Mouse (Mus musculus): ENCODE results near the gene Adamts3.

Adamts3 gene

DNA sequence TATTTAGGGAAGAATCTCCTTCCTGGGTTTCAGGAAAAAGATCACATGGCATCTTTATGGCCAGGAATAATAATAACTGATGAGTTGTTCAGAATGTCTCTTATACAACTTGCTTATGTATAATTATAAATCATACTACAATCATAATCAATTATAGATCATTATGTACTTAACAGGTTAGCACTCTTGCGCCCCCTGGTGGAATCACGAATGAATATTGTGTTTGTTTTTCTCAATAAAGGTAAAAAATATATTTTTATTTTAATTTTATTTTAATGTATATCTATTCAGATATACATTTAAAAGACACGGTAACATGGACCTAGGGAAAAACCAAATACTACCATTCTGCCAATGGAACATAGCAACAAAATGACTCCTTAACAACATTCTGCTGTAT lies 63.6 kb downstream of the Adamts3 start:
- in situ Hi-C loops (cut with MboI; ENCODE audit: unreplicated experiment in 2 of 2) = no loop called here

GRCm38 (mm10) chr5:89816610-89817009 lies 66.5 kb downstream of the Adamts3 start:
- in situ Hi-C loops (cut with MboI; ENCODE audit: unreplicated experiment in 2 of 2) = no loop called here

DNA sequence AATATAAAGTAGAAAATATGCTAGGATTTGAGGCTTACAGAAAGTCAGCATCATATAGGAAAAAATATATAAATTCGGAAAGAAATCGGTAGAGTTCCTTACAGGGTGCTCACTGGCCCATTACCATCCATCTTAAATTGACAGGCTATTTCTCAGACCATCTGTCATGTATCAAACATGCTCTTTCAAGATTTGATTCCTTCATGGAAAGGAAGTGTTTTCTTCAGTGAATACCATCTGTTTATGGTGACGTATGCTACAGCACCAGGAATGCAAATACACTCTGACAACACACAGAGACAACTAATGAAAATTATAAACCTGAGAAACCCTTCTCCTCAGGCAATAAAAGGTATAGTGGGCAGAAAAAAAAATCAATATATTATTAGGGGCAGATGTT lies 68.6 kb downstream of the Adamts3 start:
- in situ Hi-C loops (cut with MboI; ENCODE audit: unreplicated experiment in 2 of 2) = no loop called here

GRCm38 (mm10) chr5:89800181-89800816 lies 82.8 kb downstream of the Adamts3 start:
- in situ Hi-C loops (cut with MboI; ENCODE audit: unreplicated experiment in 2 of 2) = no loop called here

DNA sequence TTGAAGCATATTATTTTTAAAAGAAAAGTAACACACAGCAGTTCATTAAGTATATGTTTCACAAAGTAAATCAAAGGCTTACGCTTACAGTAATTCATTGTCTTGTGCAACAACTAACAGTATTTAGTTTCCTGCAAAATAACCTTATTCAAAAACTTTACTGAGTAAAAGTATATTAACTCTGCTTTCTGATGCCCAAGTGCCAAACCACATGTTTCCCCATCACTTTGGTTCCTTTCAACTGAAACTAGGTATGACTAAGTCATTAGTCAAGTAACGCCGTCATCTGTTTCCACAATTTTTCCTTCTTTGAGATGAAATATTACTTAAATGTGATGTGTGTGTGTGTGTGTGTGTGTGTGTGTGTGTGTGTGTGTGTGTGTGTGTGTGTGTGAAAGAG lies 89.4 kb downstream of the Adamts3 start:
- in situ Hi-C loops (cut with MboI; ENCODE audit: unreplicated experiment in 2 of 2) = no loop called here

- in situ Hi-C loops (cut with MboI; ENCODE audit: unreplicated experiment in 2 of 2) = no loop called here
These were observed 98.5 kb downstream of the Adamts3 start for GRCm38 (mm10) chr5:89784635-89785034.

- in situ Hi-C loops (cut with MboI; ENCODE audit: unreplicated experiment in 2 of 2) = no loop called here
These were observed 103.3 kb downstream of the Adamts3 start for GRCm38 (mm10) chr5:89779823-89780222.

DNA sequence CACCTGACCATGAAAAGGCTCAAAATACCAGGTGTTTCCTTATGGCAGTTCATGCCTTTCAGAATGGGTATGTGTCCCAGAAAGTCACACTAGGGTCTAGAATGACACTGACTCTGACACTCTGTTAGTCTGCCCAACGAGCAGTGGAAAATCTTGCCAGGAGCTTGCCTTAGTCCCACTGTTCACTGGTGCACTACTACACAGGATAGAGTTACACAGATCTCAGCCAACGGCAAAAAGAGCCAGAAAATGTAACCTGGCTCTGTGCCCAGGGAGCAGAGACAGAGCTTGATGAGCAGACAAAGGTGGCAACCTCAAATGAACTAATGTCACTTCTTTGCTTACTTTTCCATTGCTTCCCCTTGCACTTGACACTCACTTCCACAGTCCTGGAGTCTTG lies 104.5 kb downstream of the Adamts3 start:
- in situ Hi-C loops (cut with MboI; ENCODE audit: unreplicated experiment in 2 of 2) = no loop called here

DNA sequence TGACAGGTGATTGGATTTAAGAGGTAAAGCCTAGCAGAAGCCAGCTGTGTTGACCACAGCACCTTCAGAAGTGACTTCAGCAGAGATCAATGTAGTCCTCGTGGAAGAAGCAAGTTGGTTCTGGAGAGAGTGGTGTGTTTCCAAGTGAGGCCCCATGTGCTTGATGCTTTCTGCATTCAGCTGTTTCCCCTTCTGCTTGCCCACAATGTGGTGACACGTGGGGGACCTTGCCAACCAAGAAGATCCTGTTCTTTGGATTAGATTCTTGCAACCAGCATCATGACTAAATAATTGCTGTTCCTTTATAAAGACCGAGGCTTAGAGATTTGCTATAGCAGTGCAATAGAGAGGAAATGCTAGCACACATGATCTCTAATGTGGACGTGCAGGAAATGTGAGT lies 105.7 kb downstream of the Adamts3 start:
- in situ Hi-C loops (cut with MboI; ENCODE audit: unreplicated experiment in 2 of 2) = no loop called here

DNA sequence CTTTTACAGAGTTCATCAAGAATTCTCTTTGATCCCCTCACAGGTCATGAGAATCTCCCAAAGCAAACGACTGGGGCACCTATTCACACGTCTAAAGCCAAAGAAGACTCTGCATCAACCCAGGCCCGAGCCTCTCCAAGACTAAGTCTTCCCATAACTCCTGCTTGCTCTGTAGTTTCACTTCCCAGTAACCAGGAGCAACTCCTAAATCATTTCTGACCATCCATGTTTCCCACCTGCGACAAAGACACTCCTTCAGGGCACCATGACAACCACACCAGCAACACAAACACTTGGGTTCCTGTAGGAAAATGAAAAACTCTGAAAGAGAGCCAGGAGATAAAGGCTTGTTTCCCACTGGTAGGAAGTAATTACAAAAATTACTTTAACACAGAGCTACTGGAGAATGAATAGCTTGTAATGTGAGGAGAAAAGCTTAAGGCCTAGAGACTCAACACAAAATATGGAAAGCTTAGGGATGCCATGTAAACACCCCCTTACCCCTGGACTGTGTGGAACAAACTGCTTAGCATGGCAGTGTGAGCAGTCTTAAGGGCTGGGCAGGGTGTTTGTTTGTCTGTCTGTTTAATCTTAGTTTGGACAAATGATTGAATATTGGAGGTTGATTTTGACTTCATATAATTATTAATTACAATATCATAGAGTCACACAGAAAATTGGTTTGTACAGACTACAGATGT lies 112.3 kb downstream of the Adamts3 start:
- in situ Hi-C loops (cut with MboI; ENCODE audit: unreplicated experiment in 2 of 2) = no loop called here

DNA sequence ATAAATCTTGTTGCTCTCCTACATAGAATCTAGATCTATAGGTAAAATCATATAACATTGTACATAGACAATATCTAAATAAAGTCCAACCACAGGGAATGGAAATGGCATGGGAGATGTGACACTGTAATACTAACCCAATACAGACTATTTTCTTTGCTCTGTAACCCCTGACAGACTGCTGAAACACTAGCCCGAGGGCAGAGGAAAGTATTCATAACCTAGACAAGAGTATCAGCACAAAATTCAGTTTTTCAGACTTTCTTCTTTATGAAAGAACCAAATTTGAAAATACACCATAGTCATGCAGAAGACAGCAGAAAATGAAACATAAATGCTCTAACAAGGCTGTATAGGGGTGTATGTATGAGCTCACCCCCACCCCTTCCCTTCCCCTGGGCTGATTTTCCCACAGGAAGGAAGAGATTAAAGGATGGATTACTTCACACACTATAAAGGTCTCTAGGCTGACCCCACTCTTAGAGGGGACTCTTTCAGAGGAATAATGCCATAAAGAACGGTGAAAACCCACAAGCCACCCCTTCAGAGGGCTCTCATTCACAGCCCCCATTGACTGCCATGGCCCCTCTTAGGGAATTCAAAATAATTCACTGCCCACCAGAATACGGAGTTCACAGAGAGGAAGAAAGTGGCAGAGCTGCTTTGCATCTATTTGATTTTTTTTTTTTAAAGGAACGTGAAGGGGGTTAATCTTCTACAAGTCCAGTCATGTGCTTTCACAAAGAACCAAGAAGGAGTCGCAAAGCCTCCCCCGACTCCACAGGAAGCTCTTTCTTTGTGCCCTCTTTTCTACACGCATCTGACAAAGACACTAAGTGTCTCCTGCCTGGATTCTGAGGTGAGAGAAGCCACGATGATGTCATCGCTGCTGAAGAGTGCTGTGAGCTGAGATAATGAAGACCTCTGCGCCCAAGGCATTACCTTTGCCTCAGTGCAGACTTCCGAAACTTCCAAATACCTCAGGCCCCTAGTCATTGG lies 119.6 kb downstream of the Adamts3 start:
- in situ Hi-C loops (cut with MboI; ENCODE audit: unreplicated experiment in 2 of 2) = no loop called here

GRCm38 (mm10) chr5:89760368-89760767 lies 122.8 kb downstream of the Adamts3 start:
- in situ Hi-C loops (cut with MboI; ENCODE audit: unreplicated experiment in 2 of 2) = no loop called here

DNA sequence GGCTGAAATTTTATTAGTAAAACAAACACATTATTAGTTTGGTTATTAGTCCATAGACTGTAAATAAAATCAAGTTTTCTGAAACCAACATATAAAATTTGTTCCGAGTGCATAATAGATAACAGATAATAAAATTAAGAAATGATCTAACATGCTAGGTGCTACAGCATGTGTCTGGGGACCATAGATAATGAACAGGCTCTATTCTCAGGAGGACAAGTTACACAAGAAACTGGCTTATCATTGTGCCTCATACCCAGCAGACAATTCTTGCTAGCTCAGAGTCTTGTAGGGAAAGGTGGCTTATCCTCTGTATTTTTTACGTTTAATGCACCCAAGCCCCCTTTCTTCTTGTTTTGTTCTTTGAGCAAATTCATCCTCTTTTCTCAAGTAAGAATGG lies 131.3 kb downstream of the Adamts3 start:
- in situ Hi-C loops (cut with MboI; ENCODE audit: unreplicated experiment in 2 of 2) = no loop called here

- in situ Hi-C loops (cut with MboI; ENCODE audit: unreplicated experiment in 2 of 2) = no loop called here
These were observed 134.8 kb downstream of the Adamts3 start for GRCm38 (mm10) chr5:89748185-89748884.

DNA sequence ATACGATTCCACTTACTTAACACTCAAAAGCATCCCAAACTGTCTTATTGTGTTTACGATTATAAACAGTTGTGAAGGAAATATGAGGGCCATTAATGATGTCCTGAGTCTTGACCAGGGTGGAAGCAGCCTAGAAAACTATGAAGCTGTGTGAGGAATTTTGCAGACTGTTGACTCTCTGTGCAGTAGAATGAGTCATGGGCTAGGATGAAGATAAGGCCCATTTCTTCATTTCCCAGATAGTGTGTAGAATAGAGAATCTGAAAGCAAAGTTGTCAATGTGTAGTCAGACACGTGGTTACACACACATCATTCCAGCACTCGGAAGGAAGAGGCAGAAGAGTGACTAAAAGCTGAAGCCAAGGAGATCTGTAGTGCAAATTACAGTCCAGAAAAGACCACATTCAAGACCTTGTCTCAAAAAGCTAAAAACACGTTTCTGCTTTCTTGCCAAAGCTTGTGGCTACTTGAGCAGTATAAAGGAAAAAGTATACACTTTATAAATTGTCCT lies 135.9 kb downstream of the Adamts3 start:
- in situ Hi-C loops (cut with MboI; ENCODE audit: unreplicated experiment in 2 of 2) = no loop called here

- in situ Hi-C loops (cut with MboI; ENCODE audit: unreplicated experiment in 2 of 2) = no loop called here
These were observed 138.0 kb downstream of the Adamts3 start for GRCm38 (mm10) chr5:89745112-89745511.

GRCm38 (mm10) chr5:89734759-89735158 lies 148.4 kb downstream of the Adamts3 start:
- in situ Hi-C loops (cut with MboI; ENCODE audit: unreplicated experiment in 2 of 2) = no loop called here

DNA sequence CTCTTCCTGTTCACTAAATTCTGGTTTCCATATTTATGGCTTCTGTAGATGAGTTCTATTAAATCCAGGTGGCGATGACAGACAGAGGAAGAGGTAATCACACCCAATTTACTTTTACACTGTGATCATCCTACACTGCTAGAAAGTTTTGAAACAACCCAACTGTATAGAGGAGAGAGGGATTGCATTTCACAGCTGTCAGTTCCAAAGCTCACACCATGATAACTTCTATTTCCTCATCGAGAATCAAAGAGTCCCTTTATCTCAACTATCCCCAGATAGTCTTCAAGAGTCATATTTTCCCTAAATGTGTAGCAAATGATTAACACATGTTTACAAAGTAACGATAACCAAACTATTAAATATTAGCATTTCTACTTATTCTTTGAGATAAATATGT lies 152.7 kb downstream of the Adamts3 start:
- in situ Hi-C loops (cut with MboI; ENCODE audit: unreplicated experiment in 2 of 2) = no loop called here

DNA sequence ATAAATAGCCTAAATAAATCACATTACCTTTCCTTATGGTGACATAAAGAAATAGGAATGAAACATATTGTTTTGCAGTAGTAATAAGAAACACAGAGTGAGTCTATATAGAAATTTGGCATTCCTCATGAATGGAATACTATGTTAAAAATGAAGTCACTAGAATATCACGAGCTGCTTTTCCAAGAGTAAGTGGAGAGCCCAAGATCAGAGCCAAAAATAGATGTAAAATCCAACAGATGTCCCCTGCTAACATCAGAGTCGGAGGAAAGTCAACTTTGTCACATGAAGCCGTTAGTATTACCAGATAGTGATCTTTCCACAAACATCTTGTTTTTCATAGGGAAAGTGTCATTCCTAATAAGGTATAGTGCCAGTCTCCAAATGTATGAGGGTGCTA lies 155.0 kb downstream of the Adamts3 start:
- in situ Hi-C loops (cut with MboI; ENCODE audit: unreplicated experiment in 2 of 2) = no loop called here

- in situ Hi-C loops (cut with MboI; ENCODE audit: unreplicated experiment in 2 of 2) = no loop called here
These were observed 155.6 kb downstream of the Adamts3 start for GRCm38 (mm10) chr5:89727497-89728057.
